Mouse (Mus musculus) CD4-positive helper T cell, adult 2 months (primary cell): ENCODE data around the gene Tnpo2.

Source experiments
- DNase-seq: peaks from one replicate; pipeline ENCODE4 v3.0.0-alpha.2; 2012; ENCODE audit warnings: low read depth, missing footprints, low spot score

The Tnpo2 gene

GRCm38 (mm10) chr8:85100076-85100665 lies 63.5 kb downstream of the Tnpo2 start:
- DNase-seq: no peak
